7 mouse cellular contexts compared by ENCODE assay signal in genomic region chr10:29361095-29361463, GRCm38 (mm10). TPM values are rescaled to one million over a fixed set of nuclear protein-coding genes. Genes with fewer than 3 reads are reported as not detected.
DNase-seq lines count a peak whose midpoint lies in the region; ATAC-seq lines count a peak whose summit lies in the region.

No protein-coding gene starts in this region.

- H3K27me3 ChIP-seq in neural tube, embryonic 11.5 days (ENCODE audit: control insufficient read depth, insufficient read depth, low read length) = no peaks in the 10 kb centered on the region
- no peaks in the 10 kb centered on the region for H3K27me3 ChIP-seq in erythroblast, embryonic 14.5 days (ENCODE audit: control insufficient read depth)
- H3K27me3 ChIP-seq in liver, embryonic 12.5 days (replicated peaks) = no peaks in the 10 kb centered on the region
- no peaks in the 10 kb centered on the region for H3K27me3 ChIP-seq in stomach, embryonic 16.5 days (ENCODE audit: control insufficient read depth, insufficient read depth, low read length)

- H3K4me2 ChIP-seq in neural tube, embryonic 11.5 days (ENCODE audit: low read depth) = peak overlapping the region; percentile 69
- peak overlapping the region; percentile 85 for H3K4me2 ChIP-seq in liver, embryonic 12.5 days
- H3K4me2 ChIP-seq in stomach, embryonic 16.5 days (ENCODE audit: low read depth, low read length) = peak overlapping the region; percentile 83

- no peak for DNase-seq in neural tube, embryonic 11.5 days (ENCODE audit: low spot score)
- no peak for DNase-seq in neural tube, embryonic 10.5 days (ENCODE audit: extremely low spot score, low spot score)
- no peak for DNase-seq in thymus, postnatal 10 days (ENCODE audit: low spot score in 2 of 2)

- peak overlapping the region; percentile 83 for H3K4me3 ChIP-seq in neural tube, embryonic 11.5 days (ENCODE audit: low read depth, low read length)
- peak overlapping the region; percentile 93 for H3K4me3 ChIP-seq in erythroblast, embryonic 14.5 days (replicated peaks)
- peak overlapping the region; percentile 86 for H3K4me3 ChIP-seq in liver, embryonic 12.5 days
- H3K4me3 ChIP-seq in stomach, embryonic 16.5 days (replicated peaks; ENCODE audit: low read length) = peak overlapping the region; percentile 93

- H3K36me3 ChIP-seq in neural tube, embryonic 11.5 days (ENCODE audit: control insufficient read depth, insufficient read depth, low read length) = no peaks in the 10 kb centered on the region
- peaks cover 7% of the 10 kb centered on the region for H3K36me3 ChIP-seq in erythroblast, embryonic 14.5 days (ENCODE audit: control insufficient read depth)
- H3K36me3 ChIP-seq in liver, embryonic 12.5 days = no peaks in the 10 kb centered on the region
- H3K36me3 ChIP-seq in stomach, embryonic 16.5 days (ENCODE audit: control insufficient read depth, insufficient read depth, low read length) = no peaks in the 10 kb centered on the region

- peak overlapping the region; percentile 97 for H3K27ac ChIP-seq in neural tube, embryonic 11.5 days (ENCODE audit: low read depth, low read length)
- H3K27ac ChIP-seq in liver, embryonic 12.5 days = peak overlapping the region; percentile 97
- peak overlapping the region; percentile 98 for H3K27ac ChIP-seq in stomach, embryonic 16.5 days (ENCODE audit: low read length)

- WGBS in neural tube, embryonic 11.5 days = 3% methylated on average over 6 of the region's 6 CpGs
- WGBS in liver, embryonic 12.5 days (ENCODE audit: insufficient replicate concordance) = 7% methylated on average over 6 of the region's 6 CpGs
- WGBS in stomach, embryonic 16.5 days = 2% methylated on average over 6 of the region's 6 CpGs

- no peak for ATAC-seq in neural tube, embryonic 11.5 days (ENCODE audit: insufficient read depth, low FRiP score, low TSS enrichment)
- ATAC-seq in liver, embryonic 12.5 days = no peak
- ATAC-seq in stomach, embryonic 16.5 days (ENCODE audit: insufficient read depth, low FRiP score) = no peak
- ATAC-seq in cerebellum, adult (ENCODE audit: insufficient number of reproducible peaks, low FRiP score, low TSS enrichment) = no peak

- no peaks in the 10 kb centered on the region for H3K9me3 ChIP-seq in neural tube, embryonic 11.5 days (ENCODE audit: control insufficient read depth, low read length)
- H3K9me3 ChIP-seq in erythroblast, embryonic 14.5 days (ENCODE audit: control insufficient read depth, low read length) = no peaks in the 10 kb centered on the region
- no peaks in the 10 kb centered on the region for H3K9me3 ChIP-seq in liver, embryonic 12.5 days (replicated peaks)
- H3K9me3 ChIP-seq in stomach, embryonic 16.5 days (replicated peaks; ENCODE audit: control insufficient read depth, low read length) = no peaks in the 10 kb centered on the region

- H3K4me1 ChIP-seq in neural tube, embryonic 11.5 days (ENCODE audit: control insufficient read depth, insufficient read depth, low read length) = peaks cover 3% of the 10 kb centered on the region; the same call in 1 of the 2 replicates
- peaks cover 17% of the 10 kb centered on the region for H3K4me1 ChIP-seq in erythroblast, embryonic 14.5 days (ENCODE audit: control insufficient read depth)
- peaks cover 36% of the 10 kb centered on the region for H3K4me1 ChIP-seq in liver, embryonic 12.5 days
- H3K4me1 ChIP-seq in stomach, embryonic 16.5 days (ENCODE audit: control insufficient read depth, insufficient read depth, low read length) = peaks cover 12% of the 10 kb centered on the region

- peak overlapping the region; percentile 94 for H3K9ac ChIP-seq in neural tube, embryonic 11.5 days (ENCODE audit: low read length)
- peak overlapping the region; percentile 90 for H3K9ac ChIP-seq in liver, embryonic 12.5 days
- H3K9ac ChIP-seq in stomach, embryonic 16.5 days (ENCODE audit: low read length) = peak overlapping the region; percentile 97

RNA-seq across cellular contexts. Expression of gene Rnf146, which starts 1.2 kb away (rescaled TPM):
- 66.5 and 75.4 TPM in 2 replicates for polyA plus RNA-seq in neural tube, embryonic 11.5 days (2014; fragmentation: Nextera tagmentation; extraction: Ambion mirVana)
- 0.28 and 0.37 TPM in 2 replicates for polyA plus RNA-seq in erythroblast, embryonic 14.5 days (2012)
- 17.5 and 18.7 TPM in 2 replicates for polyA plus RNA-seq in liver, embryonic 12.5 days (2016; fragmentation: Nextera tagmentation; extraction: Ambion mirVana)
- polyA plus RNA-seq in stomach, embryonic 16.5 days (2015; fragmentation: Nextera tagmentation; extraction: Ambion mirVana) = 50.0 and 50.8 TPM in 2 replicates

RNA-seq across cellular contexts. Expression of gene Echdc1, which starts 48.1 kb away (rescaled TPM):
- polyA plus RNA-seq in neural tube, embryonic 11.5 days (2014; fragmentation: Nextera tagmentation; extraction: Ambion mirVana) = 24.8 and 32.0 TPM in 2 replicates
- polyA plus RNA-seq in erythroblast, embryonic 14.5 days (2012) = 0.13 and 0.29 TPM in 2 replicates
- 29.1 and 30.2 TPM in 2 replicates for polyA plus RNA-seq in liver, embryonic 12.5 days (2016; fragmentation: Nextera tagmentation; extraction: Ambion mirVana)
- 42.4 and 46.3 TPM in 2 replicates for polyA plus RNA-seq in stomach, embryonic 16.5 days (2015; fragmentation: Nextera tagmentation; extraction: Ambion mirVana)

Comparison
In these comparisons a context has a peak if more than half of its experiments do, and no peak if none do; other contexts are left out.
1. RNA of gene Rnf146, which starts 1.2 kb away (polyA plus RNA-seq): 66.5 to 75.4 TPM in neural tube, embryonic 11.5 days, 50.0 to 50.8 TPM in stomach, embryonic 16.5 days and 17.5 to 18.7 TPM in liver, embryonic 12.5 days; 0.28 to 0.37 TPM in erythroblast, embryonic 14.5 days; every median in the first group is over 10 times any median in the second.
2. RNA of gene Echdc1, which starts 48.1 kb away (polyA plus RNA-seq): 42.4 to 46.3 TPM in stomach, embryonic 16.5 days, 29.1 to 30.2 TPM in liver, embryonic 12.5 days and 24.8 to 32.0 TPM in neural tube, embryonic 11.5 days; 0.13 to 0.29 TPM in erythroblast, embryonic 14.5 days; every median in the first group is over 10 times any median in the second.
3. Peak in every context shown above with its lines, with median percentiles within 50 percentile points of each other: H3K27ac ChIP-seq, H3K4me2 ChIP-seq, H3K4me3 ChIP-seq and H3K9ac ChIP-seq.